Mouse (Mus musculus) myocyte (in vitro differentiated cells): Measurements from ENCODE around the gene Gpr26.

Experiments used
- MAX ChIP-seq: IDR thresholded peaks from one replicate; pipeline ENCODE4 v1.6.1; 2011; ENCODE audit warnings: low read depth, mild to moderate bottlenecking, control low read depth
- MYOG ChIP-seq, 3 experiments: IDR thresholded peaks; one replicate each; pipeline ENCODE4 v1.6.1; 2011; ENCODE audit warnings: control low read depth in 2 of 3, low read depth in 2 of 3, mild to moderate bottlenecking in 2 of 3; ENCODE audit not compliant: insufficient read length in 2 of 3, control insufficient read depth in 1 of 3, insufficient read depth in 1 of 3
- POLR2A ChIP-seq: IDR thresholded peaks from one replicate; pipeline ENCODE4 v1.6.1; 2011; ENCODE audit warnings: low read depth, mild to moderate bottlenecking, control low read depth, moderate library complexity; ENCODE audit not compliant: insufficient read length
- POLR2AphosphoS2 ChIP-seq: IDR thresholded peaks from one replicate; pipeline ENCODE4 v1.6.1; 2011; ENCODE audit warnings: low read depth, control low read depth; ENCODE audit not compliant: insufficient read length
- TCF3 ChIP-seq: IDR thresholded peaks from one replicate; pipeline ENCODE4 v1.6.1; 2011; ENCODE audit warnings: low read depth, control low read depth; ENCODE audit not compliant: insufficient read length
- USF1 ChIP-seq: IDR thresholded peaks from one replicate; pipeline ENCODE4 v1.6.1; 2011; ENCODE audit warnings: low read depth, mild to moderate bottlenecking, control low read depth, moderate library complexity

GRCm38 (mm10) chr7:131951131-131951530, 15.1 kb upstream of the Gpr26 start:
- no peak for TF ChIP-seq POLR2A
- no peak for TF ChIP-seq TCF3
- no peak for TF ChIP-seq MYOG (IDR thresholded peaks at IDR 0.05; ENCODE audit: control insufficient read depth in 1 of 3, insufficient read depth in 1 of 3, insufficient read length in 2 of 3, low read depth in 2 of 3)
- TF ChIP-seq POLR2AphosphoS2, result no peak
- no peak for TF ChIP-seq USF1
- no peak for TF ChIP-seq MAX
